Mouse (Mus musculus) small intestine, adult 2 months (tissue): ENCODE results near the gene Patl1.

Source experiments
- CTCF ChIP-seq: fragments of 200-500 bp; IDR thresholded peaks from 2 replicates; pipeline ENCODE4 v1.5.1; 2012; ENCODE audit warnings: low read depth, mild to moderate bottlenecking, control low read depth, inconsistent platforms, low read length, moderate library complexity, mixed read lengths; ENCODE audit not compliant: insufficient replicate concordance, insufficient read length; ENCODE audit errors: extremely low read depth
- POLR2A ChIP-seq: fragments of 200-500 bp; IDR thresholded peaks from 2 replicates; pipeline ENCODE4 v1.6.1; 2012; ENCODE audit warnings: low read depth, mild to moderate bottlenecking, control low read depth, inconsistent platforms, low read length, moderate library complexity

DNA sequence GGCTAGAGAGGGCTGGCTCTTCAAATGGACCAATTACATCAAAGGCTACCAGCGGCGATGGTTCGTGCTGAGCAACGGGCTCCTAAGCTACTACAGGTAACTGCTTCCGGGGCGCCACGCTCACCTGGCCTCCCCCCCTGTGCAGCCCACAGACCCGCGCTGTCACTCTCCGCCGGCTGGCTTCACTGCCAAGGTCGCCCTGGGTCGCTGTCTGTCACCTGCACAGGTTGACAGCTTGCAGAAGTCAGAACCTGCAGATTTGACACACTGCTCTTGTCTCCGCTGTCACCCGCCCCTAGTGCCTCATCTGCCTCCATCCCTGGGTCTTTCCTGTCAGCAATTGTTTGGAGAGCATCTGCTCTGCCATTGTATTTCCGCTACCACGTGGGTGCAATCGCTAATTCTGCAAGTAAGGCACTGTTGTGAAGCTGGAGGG lies 54.0 kb downstream of the Patl1 start:
- TF ChIP-seq CTCF: no peak
- TF ChIP-seq POLR2A: no peak
